Mouse (Mus musculus) small intestine, adult 2 months (tissue): ENCODE data around the gene Ufsp2.

Experiments used
- CTCF ChIP-seq: fragments of 200-500 bp; IDR thresholded peaks from 2 replicates; pipeline ENCODE4 v1.5.1; 2012; ENCODE audit warnings: low read depth, mild to moderate bottlenecking, control low read depth, inconsistent platforms, low read length, moderate library complexity, mixed read lengths; ENCODE audit not compliant: insufficient replicate concordance, insufficient read length; ENCODE audit errors: extremely low read depth
- POLR2A ChIP-seq: fragments of 200-500 bp; IDR thresholded peaks from 2 replicates; pipeline ENCODE4 v1.6.1; 2012; ENCODE audit warnings: low read depth, mild to moderate bottlenecking, control low read depth, inconsistent platforms, low read length, moderate library complexity

GRCm38 (mm10) chr8:45995576-45995975, 20.2 kb downstream of the Ufsp2 start:
- TF ChIP-seq CTCF (no peak), POLR2A (no peak)
